Mouse (Mus musculus) liver, adult 2 months (tissue): Measurements from ENCODE around the gene Lrp1.

ENCODE experiments used
- CTCF ChIP-seq: fragments of 200-500 bp; IDR thresholded peaks from 2 replicates; pipeline ENCODE4 v1.5.1; 2011; ENCODE audit warnings: low read depth, low read length, control low read depth
- POLR2A ChIP-seq: fragments of 200-500 bp; IDR thresholded peaks from 2 replicates; pipeline ENCODE4 v1.6.1; 2011; ENCODE audit warnings: low read length, control low read depth; ENCODE audit not compliant: insufficient read depth; ENCODE audit errors: extremely low read depth

DNA sequence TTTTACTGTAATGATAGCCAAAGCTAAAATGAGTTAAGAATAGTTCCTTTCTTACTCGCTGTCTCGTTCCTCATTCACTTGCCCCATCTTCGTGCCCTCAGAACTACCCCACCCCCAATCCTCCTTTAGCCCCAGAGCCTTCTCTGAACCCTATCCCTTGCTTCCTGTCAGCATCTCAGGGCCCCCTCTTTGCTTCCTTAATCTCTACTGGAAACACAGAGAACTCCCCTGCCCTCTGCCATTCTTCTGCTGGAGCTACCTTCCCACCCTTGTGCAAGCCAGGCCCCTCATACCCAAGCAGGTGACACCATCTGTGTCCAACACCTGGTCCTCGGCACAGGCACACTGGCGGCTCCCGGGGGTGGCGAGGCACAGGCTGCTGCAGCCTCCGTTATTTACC is 33.2 kb downstream of the Lrp1 start:
- TF ChIP-seq CTCF: no peak
- no peak for TF ChIP-seq POLR2A
